Mouse (Mus musculus) T-cell, adult 2 months (primary cell): Measurements from ENCODE around the gene Pik3ap1.
"Not testable (repeated sequence)": the region's sequence is repeated elsewhere in the genome, so short reads cannot be mapped to it uniquely, and the experiment has no call there.

Source experiments
- DNase-seq: peaks from one replicate; pipeline ENCODE4 v3.0.0; 2022; ENCODE audit warnings: low spot score

Gene Pik3ap1

DNA sequence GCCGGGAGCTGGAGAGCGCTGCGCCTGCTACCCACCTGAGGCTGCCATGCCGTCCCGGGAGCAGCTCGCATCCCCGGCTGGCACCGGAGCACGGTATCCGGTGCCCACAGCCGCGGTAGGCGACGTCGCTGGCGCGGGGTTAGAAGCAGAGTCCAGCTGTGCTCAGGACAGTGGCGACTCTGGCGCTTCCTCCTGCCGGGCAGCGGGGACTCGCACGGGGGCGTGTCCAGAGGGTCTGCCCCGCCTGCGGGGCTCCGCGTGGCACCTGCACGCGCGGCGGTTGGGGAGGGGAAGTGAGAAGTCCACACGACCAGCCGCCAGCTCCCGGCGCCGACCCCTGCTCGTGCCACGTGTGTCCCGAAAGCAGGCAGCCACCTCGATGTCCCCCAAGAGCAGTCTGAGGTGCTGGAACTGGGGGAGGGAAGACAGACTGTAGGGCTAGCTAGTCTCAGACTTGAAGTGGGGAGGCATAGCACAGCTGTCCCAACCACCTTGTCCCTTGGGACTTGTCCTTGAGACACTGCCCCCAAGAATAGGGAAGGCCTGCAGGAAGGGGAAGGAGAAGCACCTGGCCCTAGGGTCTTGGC lies at the start of gene Pik3ap1:
Gene Pik3ap1 (minus strand): TSS at position 181 of the 587 bp plus-strand sequence.
- DNase-seq, result peak; percentile 46

DNA sequence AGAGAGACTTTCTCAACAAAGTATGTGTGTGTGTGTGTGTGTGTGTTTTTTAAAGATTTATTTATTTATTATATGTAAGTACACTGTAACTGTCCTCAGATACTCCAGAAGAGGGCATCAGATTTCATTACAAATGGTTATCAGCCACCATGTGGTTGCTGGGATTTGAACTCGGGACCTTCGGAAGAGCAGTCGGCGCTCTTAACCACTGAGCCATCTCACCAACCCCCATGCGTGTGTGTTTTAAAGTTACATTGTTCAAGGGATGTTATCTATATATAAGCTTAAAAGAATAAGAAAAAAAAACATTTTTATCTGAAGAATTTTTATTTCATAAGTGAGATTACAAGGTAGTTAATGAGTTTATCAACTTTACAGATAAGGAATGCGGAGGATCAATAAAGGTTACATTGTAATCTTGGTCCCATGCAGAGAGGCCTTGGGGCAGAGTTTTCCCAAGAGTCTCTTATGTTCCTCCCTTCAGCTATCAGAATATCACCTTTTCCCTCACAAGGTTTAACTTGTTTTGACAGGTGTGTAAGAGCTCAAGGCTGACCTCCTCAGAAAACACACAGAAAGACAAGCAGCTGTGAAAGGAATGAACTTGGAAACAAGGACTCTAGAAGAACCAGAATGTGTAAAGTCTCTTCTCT lies 46.7 kb upstream of the Pik3ap1 start:
- DNase-seq, result not testable (repeated sequence)

DNA sequence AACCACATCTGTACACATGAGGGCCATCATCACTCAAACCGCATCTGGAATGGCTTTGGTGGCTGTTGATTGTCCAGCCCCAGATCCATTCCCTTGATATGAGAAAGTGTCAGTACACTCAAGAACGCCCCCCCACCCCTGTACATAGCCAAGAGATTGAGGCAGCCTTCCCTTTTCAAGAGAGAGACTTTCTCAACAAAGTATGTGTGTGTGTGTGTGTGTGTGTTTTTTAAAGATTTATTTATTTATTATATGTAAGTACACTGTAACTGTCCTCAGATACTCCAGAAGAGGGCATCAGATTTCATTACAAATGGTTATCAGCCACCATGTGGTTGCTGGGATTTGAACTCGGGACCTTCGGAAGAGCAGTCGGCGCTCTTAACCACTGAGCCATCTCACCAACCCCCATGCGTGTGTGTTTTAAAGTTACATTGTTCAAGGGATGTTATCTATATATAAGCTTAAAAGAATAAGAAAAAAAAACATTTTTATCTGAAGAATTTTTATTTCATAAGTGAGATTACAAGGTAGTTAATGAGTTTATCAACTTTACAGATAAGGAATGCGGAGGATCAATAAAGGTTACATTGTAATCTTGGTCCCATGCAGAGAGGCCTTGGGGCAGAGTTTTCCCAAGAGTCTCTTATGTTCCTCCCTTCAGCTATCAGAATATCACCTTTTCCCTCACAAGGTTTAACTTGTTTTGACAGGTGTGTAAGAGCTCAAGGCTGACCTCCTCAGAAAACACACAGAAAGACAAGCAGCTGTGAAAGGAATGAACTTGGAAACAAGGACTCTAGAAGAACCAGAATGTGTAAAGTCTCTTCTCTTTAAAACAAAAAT lies 41.2 kb upstream of the Pik3ap1 start:
- DNase-seq, result not testable (repeated sequence)

DNA sequence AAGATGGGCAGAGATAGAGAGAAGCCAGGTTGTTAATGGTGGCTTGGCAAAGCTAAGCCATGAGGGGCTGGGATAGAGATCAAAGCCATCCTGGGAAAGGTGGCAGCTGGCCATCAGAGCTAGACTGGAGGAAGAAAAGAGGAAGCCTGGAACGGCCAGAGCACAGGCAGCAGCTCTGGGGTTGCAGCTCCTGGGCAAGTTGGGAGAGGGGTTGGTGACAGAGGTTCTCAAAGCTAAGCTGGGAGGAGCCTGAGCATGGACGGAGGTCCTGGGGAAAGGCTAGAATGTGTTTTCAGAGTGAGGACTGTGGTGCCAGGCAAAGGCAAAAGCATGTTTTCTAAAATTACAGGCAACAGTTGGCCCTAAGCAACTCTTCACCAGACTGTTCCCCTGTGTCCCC lies 36.4 kb upstream of the Pik3ap1 start:
- DNase-seq, result no peak

DNA sequence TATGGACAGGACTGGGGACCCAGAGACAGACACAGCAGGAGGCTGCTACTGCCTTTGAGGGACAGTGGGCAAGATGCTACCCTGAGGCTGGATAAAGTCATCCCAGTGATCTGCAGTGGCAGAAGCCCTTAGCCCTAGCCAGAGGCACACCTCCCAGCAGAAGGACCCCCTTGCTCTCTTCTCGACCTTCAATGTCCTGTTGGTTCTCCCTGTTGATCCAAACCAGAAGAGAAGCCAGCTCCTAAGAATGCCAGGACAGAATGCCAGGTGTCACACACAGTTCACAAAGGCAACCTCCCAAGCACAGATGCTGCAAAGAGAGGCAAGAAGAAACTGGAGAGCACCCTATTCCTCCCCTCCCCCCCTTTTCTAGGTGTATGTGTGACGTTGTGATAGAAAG lies 33.9 kb upstream of the Pik3ap1 start:
- no peak for DNase-seq

GRCm38 (mm10) chr19:41417995-41418394 lies 33.1 kb upstream of the Pik3ap1 start:
- DNase-seq, result no peak

GRCm38 (mm10) chr19:41416201-41416600 lies 31.3 kb upstream of the Pik3ap1 start:
- DNase-seq, result no peak

DNA sequence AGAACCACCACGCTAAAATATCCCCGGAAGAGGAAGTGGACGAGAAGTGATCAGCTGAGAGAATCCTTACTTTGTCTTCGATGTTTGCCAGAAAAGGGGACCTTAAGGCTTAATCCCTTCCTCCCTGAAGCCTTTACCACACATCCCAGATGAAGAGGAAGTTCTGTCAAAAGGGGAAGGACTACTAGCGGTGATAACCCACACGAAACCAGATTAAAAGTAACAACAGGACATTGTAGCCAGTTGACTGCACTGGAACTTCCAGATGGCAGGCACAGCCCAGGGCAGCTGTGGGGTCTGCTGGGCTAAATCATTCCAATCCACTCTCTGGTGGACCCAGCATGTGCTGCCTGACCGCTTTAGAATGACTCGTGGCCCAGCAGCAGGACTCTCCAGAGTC lies 17.7 kb upstream of the Pik3ap1 start:
- DNase-seq, result no peak

DNA sequence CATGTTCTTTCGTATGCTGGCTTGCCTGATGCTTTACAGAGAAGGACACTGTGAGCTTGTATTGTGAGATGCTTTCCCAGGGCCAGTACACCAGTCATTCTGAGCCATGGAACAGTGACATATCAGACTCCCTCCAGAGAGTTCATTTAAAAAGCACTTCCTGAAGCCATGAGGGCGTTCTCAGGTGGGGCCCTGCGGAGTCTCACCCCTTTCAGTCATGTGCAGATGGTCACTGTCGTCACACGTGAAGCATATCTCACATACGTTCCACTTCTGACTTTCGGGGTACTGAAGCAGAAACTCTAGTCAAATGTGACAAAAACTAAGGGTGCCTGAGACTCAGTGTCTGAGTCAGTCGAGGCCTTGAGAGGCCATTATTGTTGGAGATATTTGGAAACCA lies 6.0 kb upstream of the Pik3ap1 start:
- DNase-seq, result no peak

- no peak for DNase-seq
Measured at GRCm38 (mm10) chr19:41389351-41389750, 4.4 kb upstream of the Pik3ap1 start.

DNA sequence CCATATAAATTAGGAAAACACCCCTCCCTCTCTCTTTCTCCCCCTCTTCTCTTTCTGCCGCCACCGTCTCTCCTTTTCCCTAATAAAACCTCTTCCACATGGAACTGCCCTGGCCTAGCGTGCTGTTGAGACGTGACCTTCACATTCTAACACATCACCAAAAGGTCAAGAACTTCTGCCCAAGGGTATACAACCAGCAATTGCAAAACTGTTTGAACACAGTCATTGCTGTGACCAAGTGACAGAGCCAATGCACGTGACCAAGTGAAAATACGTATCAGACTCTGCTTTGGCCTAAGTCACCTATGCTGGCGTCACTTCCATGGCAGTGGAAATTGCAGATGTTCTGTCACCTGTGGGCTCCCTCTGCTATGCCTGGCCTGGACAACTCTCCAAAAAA lies 3.3 kb upstream of the Pik3ap1 start:
- no peak for DNase-seq

DNA sequence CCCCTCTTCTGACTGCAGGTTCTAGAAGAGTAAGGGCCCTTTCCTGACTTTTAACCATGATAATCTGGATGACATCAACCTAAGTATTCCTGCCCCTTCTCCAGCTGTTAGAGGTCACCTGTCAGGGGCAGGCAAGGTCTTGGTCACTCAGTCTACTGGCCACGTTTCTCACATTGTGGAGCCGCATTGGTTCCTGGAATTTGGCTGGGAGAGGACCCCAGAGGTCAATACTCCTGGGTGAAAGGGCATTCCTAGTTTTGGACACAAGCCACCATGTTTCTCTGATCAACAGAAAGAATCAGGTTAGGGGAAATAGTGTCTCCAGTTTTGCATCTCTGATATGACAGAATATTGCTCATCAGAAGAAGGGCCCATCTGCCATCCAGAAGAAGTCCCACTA lies 2.4 kb upstream of the Pik3ap1 start:
- no peak for DNase-seq

GRCm38 (mm10) chr19:41384406-41384851 lies 473 bp downstream of the Pik3ap1 start:
- peak; percentile 51 for DNase-seq

DNA sequence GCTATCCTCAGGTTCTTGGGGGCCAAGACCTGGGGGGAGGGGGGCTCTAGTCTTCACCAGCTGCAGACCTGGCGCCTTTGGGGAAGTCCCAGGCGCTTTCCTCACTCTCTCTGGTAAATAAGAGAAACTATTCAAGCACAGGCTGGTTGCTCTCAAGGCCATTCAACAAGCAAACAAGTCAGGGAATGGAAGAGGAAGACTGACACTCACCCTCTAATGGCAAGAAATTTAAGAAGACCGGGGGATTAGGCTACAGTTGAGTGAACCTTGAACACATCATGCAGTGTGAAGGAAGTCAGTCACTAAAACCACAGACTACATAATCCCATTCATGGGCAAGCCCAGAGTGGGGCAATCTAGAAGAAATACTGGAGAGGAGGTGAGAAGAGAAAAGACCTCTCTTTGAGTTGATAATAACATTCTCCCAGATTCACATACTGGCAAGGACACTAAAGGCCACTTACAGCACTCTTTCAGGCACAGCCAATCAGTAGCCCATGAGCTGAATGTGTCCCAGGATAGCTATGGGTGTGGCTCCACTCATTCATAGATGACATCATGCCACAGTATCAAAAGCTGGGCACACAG lies 2.4 kb downstream of the Pik3ap1 start:
- no peak for DNase-seq

- DNase-seq, result no peak
Measured at GRCm38 (mm10) chr19:41381581-41382239, 3.2 kb downstream of the Pik3ap1 start.

- DNase-seq, result no peak
Measured at GRCm38 (mm10) chr19:41379195-41379594, 5.7 kb downstream of the Pik3ap1 start.

DNA sequence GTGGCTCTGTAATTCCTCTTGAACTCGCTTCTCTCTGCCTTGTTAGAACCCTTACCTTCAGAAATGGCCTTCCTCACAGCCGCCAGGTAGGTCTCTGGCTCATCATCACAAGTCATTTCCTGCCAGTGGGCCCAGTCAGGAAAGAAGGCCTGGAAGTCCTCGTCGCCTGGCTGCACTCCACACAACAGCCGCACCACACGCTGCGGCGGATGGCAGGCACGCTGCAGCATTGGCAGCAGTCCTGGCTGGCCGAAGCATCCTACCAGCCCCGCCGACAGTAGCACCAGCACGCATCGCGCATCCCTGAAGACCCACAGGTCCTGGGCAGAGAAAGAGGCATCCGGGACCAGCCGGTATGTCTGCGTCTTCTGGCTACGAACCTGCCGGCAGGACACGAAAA lies 9.1 kb downstream of the Pik3ap1 start:
- DNase-seq, result no peak

GRCm38 (mm10) chr19:41375096-41375495 lies 9.8 kb downstream of the Pik3ap1 start:
- no peak for DNase-seq

DNA sequence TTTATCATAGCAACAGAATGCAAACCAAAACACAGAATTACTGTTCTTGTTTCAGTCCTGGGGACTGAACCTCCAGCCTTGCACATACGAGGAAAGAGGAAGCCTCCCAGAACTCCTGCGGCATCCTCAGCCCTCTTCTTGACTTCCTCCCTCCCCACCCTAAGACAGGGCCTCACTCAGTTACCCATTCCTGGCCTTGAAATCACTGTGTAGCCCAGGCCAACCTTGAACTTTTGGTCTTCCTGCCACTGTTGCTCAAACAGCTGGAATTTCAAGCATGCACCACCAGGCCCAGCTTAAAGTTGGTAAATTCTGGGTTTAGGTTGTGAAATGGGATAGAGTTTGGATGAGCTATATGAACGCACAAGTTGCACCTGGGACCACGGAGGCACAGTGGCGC lies 10.2 kb downstream of the Pik3ap1 start:
- DNase-seq, result no peak

GRCm38 (mm10) chr19:41372322-41372721 lies 12.6 kb downstream of the Pik3ap1 start:
- DNase-seq, result no peak

- DNase-seq, result no peak
Measured at GRCm38 (mm10) chr19:41371373-41371772, 13.5 kb downstream of the Pik3ap1 start.
